Mouse (Mus musculus) hindbrain, embryonic 14.5 days (tissue): ENCODE data around the gene Ephx3. TPM values are rescaled to one million over a fixed set of nuclear protein-coding genes. Genes with fewer than 3 reads are reported as not detected.

Experiments
- ATAC-seq: fragments of 200-750 bp; cut with Nextera tagmentation; 2 replicates; pipeline ENCODE4 v1.8.0; 2017; ENCODE audit warnings: moderate number of reproducible peaks, mild to moderate bottlenecking, moderate TSS enrichment, moderate library complexity; ENCODE audit not compliant: low FRiP score
- DNase-seq: peaks from one replicate; pipeline ENCODE4 v3.0.0-alpha.2; 2015; ENCODE audit warnings: low spot score
- H3K27ac ChIP-seq: fragments of 300-500 bp; sonication (generic); 2 replicates; pipeline ENCODE4 v1.5.1; 2014; ENCODE audit warnings: mild to moderate bottlenecking, moderate library complexity
- H3K27me3 ChIP-seq: fragments of 300-500 bp; sonication (generic); 2 replicates; pipeline ENCODE4 v1.6.1; 2014; ENCODE audit warnings: mild to moderate bottlenecking, low read length, mixed read lengths; ENCODE audit not compliant: control insufficient read depth, insufficient read depth
- H3K36me3 ChIP-seq: fragments of 300-500 bp; sonication (generic); replicated peaks from 2 replicates; pipeline ENCODE4 v1.6.1; 2014; ENCODE audit not compliant: control insufficient read depth, insufficient read depth
- H3K4me1 ChIP-seq: fragments of 300-500 bp; sonication (generic); replicated peaks from 2 replicates; pipeline ENCODE4 v1.6.1; 2014; ENCODE audit warnings: antibody characterized with exemption, low read length, mixed read lengths; ENCODE audit not compliant: control insufficient read depth, insufficient read depth
- H3K4me2 ChIP-seq: fragments of 300-500 bp; sonication (generic); replicated peaks from 2 replicates; pipeline ENCODE4 v1.6.1; 2014; ENCODE audit warnings: mild to moderate bottlenecking, moderate library complexity
- H3K4me3 ChIP-seq: fragments of 300-500 bp; sonication (generic); replicated peaks from 2 replicates; pipeline ENCODE4 v1.5.1; 2014; ENCODE audit warnings: mild to moderate bottlenecking, low read length
- H3K9ac ChIP-seq: fragments of 300-500 bp; sonication (generic); 2 replicates; pipeline ENCODE4 v1.6.1; 2014
- H3K9me3 ChIP-seq: fragments of 300-500 bp; sonication (generic); 2 replicates; pipeline ENCODE4 v1.6.1; 2016; ENCODE audit warnings: low read length; ENCODE audit not compliant: control insufficient read depth
- WGBS: fragments of 180-500 bp; shearing (Covaris S2); extraction: QIAGEN DNeasy Blood & Tissue Kit; methylation state at CpG from one replicate; pipeline ENCODE4 v1.1.7; 2014; 5-methylcytosine and 5-hydroxymethylcytosine counted together
- polyA plus RNA-seq: library from polyadenylated mRNA; unstranded; fragments of >200 nt; fragmentation: Nextera tagmentation; extraction: Ambion mirVana; gene quantifications from 2 replicates; pipeline ENCODE4 v1.2.1, GENCODE M21; 2014

The Ephx3 gene
- polyA plus RNA-seq, 1 experiment from 2014 or later = 0.23 TPM

DNA sequence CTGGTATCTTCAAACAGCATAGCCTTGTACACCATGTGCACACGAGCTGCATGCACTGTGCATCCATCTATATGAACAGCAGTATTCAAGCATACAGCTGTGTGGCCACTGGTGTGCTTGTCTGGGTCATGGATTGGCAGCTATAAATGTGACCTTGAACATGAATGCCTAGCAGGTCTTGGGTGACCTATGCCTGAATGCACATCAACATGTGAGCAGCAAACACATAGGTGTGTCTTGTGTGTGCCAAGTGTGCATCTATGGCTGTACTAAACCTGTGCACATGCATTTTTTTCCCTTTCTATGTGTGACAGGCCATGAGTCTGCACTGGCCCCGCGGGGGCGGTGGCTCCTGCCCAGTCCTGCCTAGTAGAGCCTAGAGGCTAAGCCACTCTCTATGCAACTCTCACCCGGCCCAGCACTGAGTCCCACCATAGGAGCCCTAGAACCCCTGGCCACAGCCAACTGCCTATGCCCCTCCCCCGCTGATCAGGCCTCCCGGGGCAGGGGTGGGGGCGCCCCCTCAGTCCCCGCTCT is 24.0 kb downstream of the Ephx3 start:
- H3K4me2 ChIP-seq = peak overlapping the region; percentile 92
- 7% methylated on average over 9 of the region's 9 CpGs for WGBS

DNA sequence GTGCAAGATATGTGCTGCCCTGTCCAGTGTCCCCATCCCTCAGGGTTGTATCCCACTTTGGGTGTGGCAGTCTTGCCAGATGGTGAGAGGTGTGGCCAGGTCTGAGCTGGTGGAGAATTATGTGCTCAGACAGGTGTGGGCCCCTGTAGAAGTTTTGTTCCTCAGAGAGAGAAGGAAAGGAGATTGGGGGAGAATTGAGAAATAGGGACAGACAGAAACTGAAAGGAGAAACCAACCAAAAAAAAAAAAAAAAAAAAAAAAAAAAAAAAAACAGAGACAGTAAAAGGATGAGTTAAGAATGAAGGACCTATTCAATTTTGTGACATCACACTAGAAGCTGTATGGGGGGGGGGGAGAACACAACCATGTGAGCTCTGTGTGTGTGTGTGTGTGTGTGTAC is 24.6 kb downstream of the Ephx3 start:
- peaks cover 19% of the 10 kb centered on the region for H3K4me1 ChIP-seq
- H3K36me3 ChIP-seq = no peaks in the 10 kb centered on the region
- H3K27ac ChIP-seq = peak overlapping the region; percentile 57; the same call in 1 of the 2 replicates
- H3K9ac ChIP-seq = no peak overlapping the region
- ATAC-seq = no peak
- no peak overlapping the region for H3K4me3 ChIP-seq
- H3K9me3 ChIP-seq = no peaks in the 10 kb centered on the region
- H3K4me2 ChIP-seq = peak overlapping the region; percentile 92
- DNase-seq = no peak
- H3K27me3 ChIP-seq = no peaks in the 10 kb centered on the region

More for the DNA sequence above, 24.0 kb downstream of the Ephx3 start:
- peak overlapping the region; percentile 73 for H3K9ac ChIP-seq
- no peaks in the 10 kb centered on the region for H3K9me3 ChIP-seq
- peak overlapping the region; percentile 83 for H3K27ac ChIP-seq
- DNase-seq (no peak), ATAC-seq (peak; percentile 66)
- H3K27me3 ChIP-seq = no peaks in the 10 kb centered on the region
- H3K4me3 ChIP-seq = peak overlapping the region; percentile 47
- H3K4me1 ChIP-seq = peaks cover 19% of the 10 kb centered on the region
- no peaks in the 10 kb centered on the region for H3K36me3 ChIP-seq

DNA sequence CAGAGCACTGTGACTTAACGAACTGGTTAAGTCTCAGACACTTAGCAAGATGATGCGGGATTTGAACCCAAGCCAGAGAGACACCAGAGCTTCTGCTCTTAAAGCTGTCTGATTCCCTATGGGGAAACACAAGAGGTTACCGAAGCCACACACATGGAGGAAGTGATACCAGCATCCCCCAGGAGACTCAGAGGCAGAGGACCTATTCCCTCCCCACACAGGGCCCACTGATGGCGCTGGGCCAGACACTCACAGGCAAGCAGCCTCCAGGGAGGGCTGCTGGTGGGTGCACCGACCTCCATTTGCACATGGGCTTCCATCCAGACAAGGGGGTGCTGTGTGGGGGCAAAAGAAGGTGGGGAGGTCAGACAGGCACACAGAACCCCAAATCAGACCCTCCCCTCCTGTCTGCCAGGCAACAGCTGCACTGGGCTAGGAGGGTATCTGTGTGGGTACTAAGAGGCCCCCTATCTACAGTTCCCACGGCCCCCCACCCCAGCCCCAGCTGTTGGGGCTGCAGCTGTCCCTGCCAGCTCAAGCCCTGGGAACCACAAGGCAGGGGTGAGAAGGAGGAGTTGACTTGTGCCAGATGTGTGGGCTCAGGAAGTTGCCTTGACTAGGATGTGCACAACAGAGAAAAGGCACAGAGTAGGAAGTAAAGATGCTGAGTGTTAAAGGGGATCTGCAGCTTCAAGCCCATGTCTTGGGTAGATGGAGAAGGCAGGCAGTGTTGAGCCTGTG is 25.3 kb downstream of the Ephx3 start:
- Histone ChIP-seq H3K27ac (peak overlapping the region; percentile 57; the same call in 1 of the 2 replicates), H3K4me2 (peak overlapping the region; percentile 9; the same call in 1 of the 2 replicates), H3K9ac (no peak overlapping the region), H3K27me3 (no peaks in the 10 kb centered on the region), H3K4me3 (no peak overlapping the region), H3K36me3 (no peaks in the 10 kb centered on the region), H3K4me1 (peaks cover 19% of the 10 kb centered on the region), H3K9me3 (no peaks in the 10 kb centered on the region)
- WGBS = 51% methylated on average over 6 of the region's 6 CpGs
- DNase-seq = no peak
- ATAC-seq = no peak

DNA sequence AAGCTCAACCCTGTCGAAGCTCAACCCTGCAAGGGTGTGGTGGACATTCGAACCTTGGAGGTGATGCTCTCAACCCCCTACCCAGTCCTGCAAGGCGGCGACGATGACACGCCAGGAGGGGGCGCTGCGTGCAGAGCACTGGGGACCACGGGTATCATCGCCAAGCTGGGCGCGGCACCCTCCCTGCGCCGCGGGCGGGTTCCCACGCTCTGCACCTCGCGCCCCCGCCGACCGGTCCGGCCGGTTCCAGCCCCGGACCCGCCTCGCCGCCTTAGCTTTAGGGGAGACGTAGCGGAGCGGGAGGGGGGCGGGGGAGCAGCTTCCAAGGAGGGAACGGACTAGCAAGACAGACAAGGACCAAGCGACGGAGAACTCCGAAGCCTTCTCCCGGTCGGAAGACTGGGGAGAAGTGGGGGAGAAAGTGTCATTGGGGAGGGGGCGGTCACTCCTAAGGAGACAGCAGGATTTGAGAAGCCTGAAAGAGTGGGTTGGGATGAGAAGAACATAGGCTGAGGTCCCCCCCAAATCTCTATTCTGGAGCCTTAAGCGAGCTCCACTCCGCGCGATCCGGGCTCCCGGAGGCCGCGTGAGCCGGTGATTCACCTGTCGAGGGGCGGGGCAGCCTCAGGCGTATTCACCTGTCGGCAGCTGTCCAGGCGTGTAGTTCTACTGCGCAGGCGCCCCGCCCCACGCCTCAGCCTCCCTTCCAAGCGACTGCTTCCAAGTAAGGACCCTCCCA is 27.1 kb downstream of the Ephx3 start:
- peak; percentile 70 for DNase-seq
- H3K9me3 ChIP-seq = no peaks in the 10 kb centered on the region
- peaks cover 6% of the 10 kb centered on the region; the same call in 1 of the 2 replicates for H3K36me3 ChIP-seq
- no peaks in the 10 kb centered on the region for H3K27me3 ChIP-seq
- H3K4me2 ChIP-seq = peak overlapping the region; percentile 97
- 2% methylated on average over 58 of the region's 58 CpGs for WGBS
- peaks cover 19% of the 10 kb centered on the region for H3K4me1 ChIP-seq
- peak overlapping the region; percentile 33; the same call in 1 of the 2 replicates for H3K27ac ChIP-seq
- peak; percentile 31 for ATAC-seq
- peak overlapping the region; percentile 70 for H3K9ac ChIP-seq
- H3K4me3 ChIP-seq = peak overlapping the region; percentile 57

DNA sequence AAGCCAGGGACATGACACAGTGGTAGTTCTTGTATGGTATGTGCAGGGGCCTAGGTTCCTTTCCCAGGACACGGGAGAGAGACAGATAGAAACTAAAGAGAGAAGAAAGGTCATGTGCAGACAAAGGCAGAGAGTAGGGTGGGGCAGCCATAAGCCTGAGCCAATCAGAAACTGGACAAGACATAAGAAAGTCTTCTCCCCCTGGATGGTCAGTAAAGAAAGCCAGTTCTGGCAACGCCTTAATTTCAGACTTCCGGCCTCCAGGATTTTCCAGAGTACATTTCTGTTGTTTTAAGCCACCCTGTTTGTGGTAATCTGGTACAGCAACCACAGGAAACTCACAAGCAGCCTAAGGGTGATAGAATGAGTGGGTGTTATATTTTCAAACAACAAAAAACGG is 28.5 kb downstream of the Ephx3 start:
- no peak overlapping the region for H3K9ac ChIP-seq
- no peaks in the 10 kb centered on the region for H3K27me3 ChIP-seq
- H3K9me3 ChIP-seq = no peaks in the 10 kb centered on the region
- DNase-seq (no peak), ATAC-seq (no peak)
- WGBS = 77% methylated on average over 4 of the region's 4 CpGs
- H3K4me1 ChIP-seq = peaks cover 14% of the 10 kb centered on the region; the same call in 1 of the 2 replicates
- no peak overlapping the region for H3K4me3 ChIP-seq
- H3K4me2 ChIP-seq = no peak overlapping the region
- peaks cover 6% of the 10 kb centered on the region; the same call in 1 of the 2 replicates for H3K36me3 ChIP-seq
- H3K27ac ChIP-seq = no peak overlapping the region

DNA sequence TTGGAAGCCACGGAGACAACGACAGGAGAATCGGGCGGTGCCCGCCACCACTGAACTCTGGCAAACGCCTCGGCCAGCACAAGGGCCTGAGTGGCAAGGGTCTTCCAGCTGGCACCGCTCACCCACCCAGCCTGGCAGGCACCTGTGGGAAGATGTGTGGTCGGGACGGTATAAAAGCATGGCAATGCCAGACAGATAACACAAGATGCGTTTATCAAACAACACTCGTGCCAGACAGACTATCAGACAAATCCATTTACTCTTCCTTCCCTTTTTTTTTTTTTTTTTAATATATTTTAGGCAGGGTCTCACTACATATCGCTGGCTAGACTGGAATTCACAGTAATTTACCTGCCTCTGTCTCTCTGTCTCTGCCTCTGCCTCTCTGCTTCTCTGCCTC is 30.5 kb downstream of the Ephx3 start:
- WGBS = 92% methylated on average over 13 of the region's 13 CpGs
- Histone ChIP-seq H3K27me3 (no peaks in the 10 kb centered on the region), H3K36me3 (peaks cover 10% of the 10 kb centered on the region; the same call in 1 of the 2 replicates), H3K27ac (no peak overlapping the region), H3K9ac (no peak overlapping the region), H3K9me3 (no peaks in the 10 kb centered on the region), H3K4me3 (no peak overlapping the region), H3K4me2 (no peak overlapping the region), H3K4me1 (peaks cover 6% of the 10 kb centered on the region; the same call in 1 of the 2 replicates)
- no peak for ATAC-seq
- DNase-seq = no peak

DNA sequence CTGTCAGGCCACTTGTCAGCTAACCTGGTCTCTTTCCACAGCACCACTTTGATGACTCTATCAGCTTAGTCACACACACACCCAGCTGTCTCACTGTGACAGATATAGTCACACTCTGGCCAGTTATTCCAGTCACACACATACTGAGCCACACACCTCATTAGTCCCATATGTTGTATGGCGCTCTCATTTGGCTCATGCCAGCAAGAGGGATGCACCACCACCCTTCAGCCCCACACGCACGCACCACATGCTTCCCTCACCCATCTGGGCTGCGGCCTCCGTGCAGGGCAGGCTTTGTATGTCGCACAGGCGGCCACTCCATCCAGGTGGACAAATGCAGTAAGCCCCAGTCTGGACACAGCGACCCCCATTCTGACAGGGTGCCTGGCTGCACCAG is 42.6 kb downstream of the Ephx3 start:
- peaks cover 18% of the 10 kb centered on the region for H3K36me3 ChIP-seq
- H3K9ac ChIP-seq = no peak overlapping the region
- no peak overlapping the region for H3K4me2 ChIP-seq
- no peaks in the 10 kb centered on the region for H3K27me3 ChIP-seq
- no peak overlapping the region for H3K4me3 ChIP-seq
- no peaks in the 10 kb centered on the region for H3K9me3 ChIP-seq
- no peak for DNase-seq
- 88% methylated on average over 8 of the region's 8 CpGs for WGBS
- H3K4me1 ChIP-seq = peaks cover 6% of the 10 kb centered on the region
- ATAC-seq = no peak
- no peak overlapping the region for H3K27ac ChIP-seq

DNA sequence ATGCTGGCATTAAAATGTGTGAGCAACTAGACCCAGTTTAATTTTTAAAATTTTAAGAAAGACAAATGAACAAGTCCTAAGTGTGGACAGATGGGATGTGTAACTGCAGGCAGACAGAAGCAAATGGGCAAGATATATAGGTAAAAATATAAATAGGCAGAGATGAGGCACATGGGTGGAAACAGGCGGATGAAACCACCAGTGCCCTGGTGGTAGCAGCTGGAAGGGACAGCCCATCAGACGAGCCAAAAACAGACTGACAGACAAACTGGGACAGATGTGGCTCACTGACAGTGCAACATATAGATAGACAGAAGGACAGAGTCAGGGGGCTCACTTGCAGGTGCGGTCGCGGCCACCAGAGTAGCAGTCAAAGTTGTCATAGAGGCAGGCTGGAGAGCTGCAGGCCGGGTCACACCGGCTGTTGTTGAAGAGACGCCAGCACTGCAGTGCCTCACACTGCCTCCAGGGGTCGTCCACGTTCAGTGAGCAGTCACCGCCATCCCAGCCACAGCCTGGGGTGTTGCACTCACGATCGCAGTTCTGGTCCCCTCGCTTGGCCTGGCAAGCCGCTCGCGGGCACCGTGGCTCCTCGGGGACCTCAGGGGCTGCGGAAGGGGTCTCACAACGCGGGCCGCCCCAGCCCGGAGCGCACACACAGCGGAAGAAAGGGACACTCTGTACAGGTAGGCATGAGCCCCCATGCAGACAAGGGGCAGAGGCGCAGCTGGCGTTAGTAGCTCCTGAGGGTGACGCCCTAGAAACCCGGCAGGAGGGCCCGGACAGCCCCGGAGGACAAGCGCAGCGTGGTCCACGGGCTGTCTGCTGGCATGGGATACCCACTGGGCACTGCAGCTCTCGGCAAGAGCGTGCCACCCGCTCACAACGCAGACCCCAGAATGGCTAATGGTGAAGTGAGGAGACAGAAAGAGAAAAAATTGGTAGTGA is 46.2 kb downstream of the Ephx3 start:
- peak overlapping the region; percentile 29 for H3K4me3 ChIP-seq
- ATAC-seq (peak; percentile 69; the same call in 1 of the 2 replicates), DNase-seq (peak; percentile 81)
- H3K27ac ChIP-seq = no peak overlapping the region; the same call in 1 of the 2 replicates
- no peaks in the 10 kb centered on the region for H3K9me3 ChIP-seq
- peaks cover 36% of the 10 kb centered on the region for H3K36me3 ChIP-seq
- peak overlapping the region; percentile 54 for H3K4me2 ChIP-seq
- peaks cover 6% of the 10 kb centered on the region for H3K4me1 ChIP-seq
- 22% methylated on average over 39 of the region's 39 CpGs for WGBS
- no peaks in the 10 kb centered on the region for H3K27me3 ChIP-seq
- H3K9ac ChIP-seq = peak overlapping the region; percentile 53
